Mouse (Mus musculus) cortical plate, adult 2 months (tissue): ENCODE measurements at regions not wholly inside any gene's neighbourhood (a gene's known extent, or its start where the extent isn't known, plus 50 kb on each side); places are given as distances from the start of the nearest gene placed in this dataset.

ENCODE experiments used
- H3K27ac ChIP-seq: fragments of 200-500 bp; 2 replicates; pipeline ENCODE4 v1.5.1; 2012; ENCODE audit warnings: low read length, control low read depth, inconsistent platforms; ENCODE audit not compliant: insufficient read depth
- H3K4me1 ChIP-seq: fragments of 200-500 bp; 2 replicates; pipeline ENCODE4 v1.6.1; 2011; ENCODE audit warnings: low read length; ENCODE audit not compliant: control insufficient read depth, insufficient read depth
- H3K4me3 ChIP-seq: fragments of 200-500 bp; 2 replicates; pipeline ENCODE4 v1.5.1; 2011; ENCODE audit warnings: mild to moderate bottlenecking, low read length, control low read depth; ENCODE audit not compliant: insufficient read depth
- CTCF ChIP-seq: fragments of 200-500 bp; IDR thresholded peaks from 2 replicates; pipeline ENCODE4 v1.5.1; 2011; ENCODE audit warnings: mild to moderate bottlenecking, control low read depth, low read length; ENCODE audit not compliant: insufficient read depth; ENCODE audit errors: extremely low read depth
- POLR2A ChIP-seq: fragments of 200-500 bp; IDR thresholded peaks from 2 replicates; pipeline ENCODE4 v1.6.1; 2011; ENCODE audit warnings: mild to moderate bottlenecking, low read length, control low read depth; ENCODE audit not compliant: insufficient read depth; ENCODE audit errors: extremely low read depth

DNA sequence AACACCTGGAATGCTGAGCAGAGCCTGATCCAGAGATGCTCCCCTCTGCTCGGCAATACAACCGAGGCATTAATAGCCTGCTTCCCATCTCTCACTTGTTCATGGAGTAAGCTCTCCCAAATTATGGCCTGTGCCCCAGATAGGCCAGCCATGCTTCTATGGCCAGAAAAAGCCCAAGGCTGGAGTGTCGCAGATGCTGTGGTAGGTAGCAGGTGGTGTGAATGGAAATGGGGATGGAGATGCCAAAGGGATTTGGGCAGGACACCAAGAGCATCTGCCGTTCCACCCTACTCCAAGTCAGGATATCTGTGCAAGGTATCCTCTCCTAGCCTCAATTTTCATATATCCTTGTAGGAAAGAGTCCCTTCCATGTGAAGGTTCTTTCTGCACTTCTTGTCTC is 145.2 kb upstream of the Klf12 start:
- Histone ChIP-seq H3K4me1 (no peaks in the 10 kb centered on the region), H3K27ac (no peak overlapping the region), H3K4me3 (no peak overlapping the region)
- TF ChIP-seq POLR2A: no peak
- TF ChIP-seq CTCF: no peak

DNA sequence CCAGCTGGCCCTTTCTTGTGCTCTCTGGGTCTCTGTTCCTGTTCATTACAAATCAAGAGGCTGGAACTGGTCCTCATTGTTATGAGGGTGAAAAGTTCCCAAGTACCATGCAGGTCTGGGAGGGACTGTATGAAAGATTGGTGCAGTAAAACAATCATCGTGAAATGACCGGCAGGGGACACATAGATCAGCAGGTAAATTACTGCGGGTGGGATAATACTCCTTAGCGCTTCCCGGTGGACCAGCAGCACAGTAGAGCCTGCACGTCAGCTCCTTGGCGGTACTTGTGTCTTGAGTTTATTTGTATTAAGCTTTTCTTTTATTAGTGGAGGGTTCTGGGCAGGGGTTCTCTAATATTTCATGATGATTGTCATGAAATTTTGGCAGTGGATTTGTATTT is 141.9 kb upstream of the Klf12 start:
- Histone ChIP-seq H3K4me1 (no peaks in the 10 kb centered on the region), H3K27ac (no peak overlapping the region), H3K4me3 (no peak overlapping the region)
- no peak for TF ChIP-seq POLR2A
- no peak for TF ChIP-seq CTCF

DNA sequence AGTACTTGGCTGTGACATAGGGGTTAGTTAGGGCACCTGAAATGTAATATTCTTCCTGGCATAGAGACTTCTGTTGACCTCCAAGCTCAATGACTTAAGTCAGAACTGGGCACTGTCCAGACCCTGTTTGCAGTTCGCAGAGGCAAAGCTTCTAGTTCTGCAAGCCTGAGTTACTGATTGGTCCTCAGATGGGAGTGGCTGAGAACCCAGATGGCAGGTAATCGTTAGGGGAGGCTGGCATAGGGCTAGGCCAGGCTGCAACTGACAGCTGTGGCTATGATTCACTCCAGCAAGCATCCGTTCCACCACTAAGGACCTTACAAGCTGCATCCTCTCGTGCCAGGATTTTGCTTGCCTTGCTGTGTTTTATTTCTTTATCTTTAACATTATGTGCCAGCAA is 139.3 kb upstream of the Klf12 start:
- TF ChIP-seq CTCF: no peak
- no peak for TF ChIP-seq POLR2A
- H3K4me1 ChIP-seq: no peaks in the 10 kb centered on the region

DNA sequence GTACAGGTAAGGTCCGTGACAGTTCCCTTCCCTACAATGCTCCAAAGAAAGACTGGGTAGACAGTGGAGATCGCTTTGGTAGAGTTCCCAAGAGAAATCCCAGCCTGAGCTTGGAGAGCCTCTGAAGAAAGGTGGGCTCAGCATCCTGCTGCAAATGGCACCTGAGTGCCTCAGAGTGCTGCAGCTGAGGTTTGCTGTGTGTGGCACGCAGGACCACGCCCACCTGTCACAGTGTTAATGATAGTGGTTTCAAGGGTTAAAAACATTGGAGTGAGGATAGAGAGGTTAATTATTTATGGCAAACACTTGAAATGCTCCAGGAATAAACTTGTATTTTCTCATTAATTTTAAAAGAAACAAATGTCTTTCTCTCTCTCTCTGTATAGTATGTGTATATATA is 137.2 kb upstream of the Klf12 start:
- Histone ChIP-seq H3K4me1 (no peaks in the 10 kb centered on the region), H3K4me3 (no peak overlapping the region), H3K27ac (no peak overlapping the region)
- no peak for TF ChIP-seq POLR2A
- TF ChIP-seq CTCF: no peak

More for the DNA sequence above, 139.3 kb upstream of the Klf12 start:
- Histone ChIP-seq H3K4me3 (no peak overlapping the region), H3K27ac (no peak overlapping the region)

DNA sequence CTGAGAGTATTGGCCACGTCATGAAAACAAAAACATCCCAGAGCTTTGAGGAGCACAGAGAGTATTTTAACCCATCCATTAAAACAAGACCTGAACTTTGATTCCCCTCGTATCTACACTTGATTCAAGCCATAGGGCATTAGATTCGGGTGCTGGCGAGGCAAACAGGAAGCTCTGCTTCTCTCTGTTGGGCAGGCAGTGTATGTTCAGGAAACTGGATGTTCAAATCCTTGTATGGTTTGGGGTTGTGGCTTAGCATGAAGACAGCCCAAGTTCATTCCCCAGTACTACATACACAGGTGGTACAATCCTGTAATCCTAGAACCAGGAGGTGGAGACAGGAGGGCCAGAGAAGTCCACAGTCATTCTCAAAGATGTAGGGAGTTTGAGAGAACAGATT is 130.6 kb upstream of the Klf12 start:
- Histone ChIP-seq H3K4me3 (no peak overlapping the region), H3K4me1 (no peaks in the 10 kb centered on the region)
- TF ChIP-seq CTCF (no peak), POLR2A (no peak)

DNA sequence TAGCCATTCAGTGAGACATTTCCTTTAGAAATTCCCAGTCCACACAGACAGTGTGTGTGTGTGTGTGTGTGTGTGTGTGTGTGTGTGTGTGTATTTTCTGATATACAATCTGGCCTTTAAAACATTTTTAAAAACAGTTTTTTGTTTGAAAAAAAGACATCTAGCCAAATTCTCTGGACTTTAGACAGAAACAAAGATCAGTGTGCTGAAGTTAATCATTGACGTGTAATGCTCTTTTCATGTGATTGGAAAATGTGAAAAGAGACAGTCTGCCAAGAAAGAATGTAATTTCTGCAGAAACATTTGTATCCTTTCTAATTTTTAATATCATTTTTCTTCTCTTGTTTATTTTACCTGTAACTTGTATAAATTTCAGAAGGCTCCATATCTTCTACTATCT is 127.7 kb upstream of the Klf12 start:
- Histone ChIP-seq H3K4me1 (no peaks in the 10 kb centered on the region), H3K27ac (no peak overlapping the region), H3K4me3 (no peak overlapping the region)
- TF ChIP-seq POLR2A (no peak), CTCF (no peak)

More for the DNA sequence above, 130.6 kb upstream of the Klf12 start:
- no peak overlapping the region for H3K27ac ChIP-seq

DNA sequence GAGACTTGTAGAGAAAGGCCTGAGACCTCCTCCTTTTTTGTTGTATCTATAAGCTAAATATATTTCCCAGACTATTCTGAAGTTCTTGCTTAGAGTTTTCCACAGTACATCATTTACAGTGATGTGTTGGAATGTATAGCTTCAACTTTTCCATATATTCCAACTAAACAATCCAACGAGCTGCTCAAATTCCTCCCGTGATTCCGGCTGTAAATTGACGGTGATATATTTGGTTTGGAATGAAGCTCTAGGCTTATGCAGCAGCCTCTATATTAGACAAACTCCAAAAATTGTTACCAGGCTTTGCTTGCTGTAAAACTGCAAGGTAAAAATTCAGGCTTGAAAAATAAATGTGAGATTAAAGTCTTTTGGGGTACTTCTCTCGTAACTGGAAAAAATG is 112.7 kb upstream of the Klf12 start:
- H3K4me1 ChIP-seq: no peaks in the 10 kb centered on the region
- TF ChIP-seq CTCF: no peak
- TF ChIP-seq POLR2A: no peak
- H3K4me3 ChIP-seq: no peak overlapping the region
- H3K27ac ChIP-seq: no peak overlapping the region

DNA sequence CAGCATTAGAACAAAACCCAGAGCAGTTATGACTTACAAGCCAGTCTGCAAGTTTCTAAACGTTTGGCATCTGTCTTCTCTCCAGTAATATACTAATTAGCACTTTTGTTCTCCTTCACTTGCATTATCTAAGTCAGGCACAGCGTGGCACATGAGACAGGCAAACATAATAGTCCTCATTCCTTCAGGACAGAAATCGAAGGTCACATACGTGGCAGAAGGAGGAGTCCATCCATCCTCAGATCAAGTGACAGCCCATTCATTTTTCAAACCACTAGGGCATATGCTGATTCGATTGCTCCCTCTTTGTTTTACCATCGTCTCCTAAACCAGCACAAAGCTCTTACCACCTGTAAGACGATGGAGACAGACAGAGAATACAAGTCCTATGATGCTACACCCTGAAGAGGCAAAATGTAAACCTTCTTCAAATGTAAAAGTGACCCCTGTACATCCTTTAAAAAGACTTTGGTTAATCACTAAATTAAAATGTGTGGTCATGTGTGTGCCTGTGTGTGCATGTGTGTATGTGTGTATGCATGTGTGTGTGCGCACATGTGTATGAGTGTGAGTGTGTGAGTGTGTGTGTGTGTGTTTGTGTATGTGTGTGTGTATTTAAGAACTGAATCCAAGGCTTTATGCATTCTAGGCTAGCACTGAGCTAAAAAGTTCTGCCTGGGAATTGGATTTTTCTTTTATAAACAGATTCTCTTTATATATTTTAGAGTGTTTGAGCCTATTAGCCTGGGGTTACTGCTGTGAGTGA is 90.9 kb upstream of the Klf12 start:
- Histone ChIP-seq H3K27ac (no peak overlapping the region), H3K4me3 (no peak overlapping the region), H3K4me1 (0 out of 2 replicates have a peak, but pooled peaks cover 1% of the 10 kb centered on the region)
- no peak for TF ChIP-seq POLR2A
- no peak for TF ChIP-seq CTCF

DNA sequence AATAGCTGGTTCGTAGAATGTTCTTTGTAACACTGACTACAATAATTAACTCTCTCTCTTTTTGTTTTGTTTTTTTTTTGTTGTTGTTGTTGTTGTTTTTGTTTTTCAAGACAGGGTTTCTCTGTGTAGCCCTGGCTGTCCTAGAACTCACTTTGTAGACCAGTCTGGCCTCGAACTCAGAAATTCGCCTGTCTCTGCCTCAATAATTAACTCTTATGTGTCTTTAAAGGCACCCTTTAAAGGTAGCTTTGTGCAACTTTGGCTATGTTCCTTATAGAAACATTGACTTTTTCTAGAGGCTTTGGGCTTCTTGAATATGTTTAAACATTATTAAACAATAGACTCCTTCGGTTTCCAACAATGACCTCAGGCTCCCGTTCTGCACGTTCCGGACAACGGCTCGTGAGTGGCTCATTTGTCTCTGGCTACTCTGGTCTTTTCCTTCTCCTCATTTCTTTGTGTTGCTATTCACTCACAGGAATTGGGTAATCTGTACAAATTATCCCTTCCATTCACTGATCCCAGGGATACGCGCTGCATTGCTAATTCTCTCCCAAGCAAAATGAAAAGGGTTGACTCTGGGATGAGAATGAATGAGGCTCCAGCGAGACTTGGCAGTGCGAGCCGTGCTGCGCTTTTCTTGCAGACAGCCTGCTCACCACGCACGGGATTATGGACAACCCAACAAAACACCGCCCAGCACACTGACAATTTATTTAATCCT is 90.2 kb upstream of the Klf12 start:
- Histone ChIP-seq H3K4me3 (no peak overlapping the region), H3K27ac (no peak overlapping the region), H3K4me1 (0 out of 2 replicates have a peak, but pooled peaks cover 1% of the 10 kb centered on the region)
- TF ChIP-seq POLR2A (no peak), CTCF (no peak)
